Mouse (Mus musculus) stomach, embryonic 14.5 days (tissue): Measurements from ENCODE around the gene Lsamp. TPM values are rescaled to one million over a fixed set of nuclear protein-coding genes. Genes with fewer than 3 reads are reported as not detected.
"Not testable (repeated sequence)": the region's sequence is repeated elsewhere in the genome, so short reads cannot be mapped to it uniquely, and the experiment has no call there.

Experiments used
- ATAC-seq: fragments of 200-750 bp; cut with Nextera tagmentation; 2 replicates; pipeline ENCODE4 v1.8.0; 2017; ENCODE audit warnings: low read depth, moderate TSS enrichment; ENCODE audit not compliant: insufficient number of reproducible peaks, insufficient read depth, low FRiP score
- H3K27ac ChIP-seq: fragments of 300-500 bp; sonication (generic); 2 replicates; pipeline ENCODE4 v1.5.1; 2014; ENCODE audit warnings: mild to moderate bottlenecking, low read length, moderate library complexity, mixed read lengths
- H3K27me3 ChIP-seq: fragments of 300-500 bp; sonication (generic); 2 replicates; pipeline ENCODE4 v1.6.1; 2014; ENCODE audit warnings: low read length, control low read depth, mixed read lengths; ENCODE audit not compliant: control insufficient read depth, insufficient read depth
- H3K36me3 ChIP-seq: fragments of 300-500 bp; sonication (generic); 2 replicates; pipeline ENCODE4 v1.6.1; 2014; ENCODE audit warnings: mild to moderate bottlenecking, control low read depth, low read length, moderate library complexity, mixed read lengths; ENCODE audit not compliant: control insufficient read depth, insufficient read depth
- H3K4me1 ChIP-seq: fragments of 300-500 bp; sonication (generic); 2 replicates; pipeline ENCODE4 v1.6.1; 2014; ENCODE audit warnings: low read length, control low read depth, mixed read lengths; ENCODE audit not compliant: control insufficient read depth, insufficient read depth
- H3K4me2 ChIP-seq: fragments of 300-500 bp; sonication (generic); replicated peaks from 2 replicates; pipeline ENCODE4 v1.6.1; 2014; ENCODE audit warnings: low read depth, low read length, control low read depth
- H3K4me3 ChIP-seq: fragments of 300-500 bp; sonication (generic); 2 replicates; pipeline ENCODE4 v1.5.1; 2014; ENCODE audit warnings: low read depth, low read length, control low read depth
- H3K9ac ChIP-seq: fragments of 300-500 bp; sonication (generic); replicated peaks from 2 replicates; pipeline ENCODE4 v1.6.1; 2014; ENCODE audit warnings: low read depth, mild to moderate bottlenecking, control low read depth, low read length, moderate library complexity, mixed read lengths
- H3K9me3 ChIP-seq: fragments of 300-500 bp; sonication (generic); 2 replicates; pipeline ENCODE4 v1.6.1; 2016; ENCODE audit warnings: low read depth, low read length, control low read depth; ENCODE audit not compliant: control insufficient read depth
- WGBS: fragments of 180-500 bp; shearing (Covaris S2); extraction: QIAGEN DNeasy Blood & Tissue Kit; methylation state at CpG from one replicate; pipeline ENCODE4 v1.1.7; 2014; 5-methylcytosine and 5-hydroxymethylcytosine counted together
- polyA plus RNA-seq: library from polyadenylated mRNA; unstranded; fragments of >200 nt; fragmentation: Nextera tagmentation; extraction: Ambion mirVana; gene quantifications from 2 replicates; pipeline ENCODE4 v1.2.1, GENCODE M21; 2014

Lsamp gene
- polyA plus RNA-seq, 1 experiment from 2014 or later: 15.6 TPM

- no peak overlapping the region for H3K4me2 ChIP-seq
- no peak overlapping the region for H3K27ac ChIP-seq
- H3K4me3 ChIP-seq: no peak overlapping the region
- ATAC-seq: no peak
- no peak overlapping the region for H3K9ac ChIP-seq
- WGBS: 80% methylated on average over 5 of the region's 5 CpGs
- no peaks in the 10 kb centered on the region for H3K36me3 ChIP-seq
- no peaks in the 10 kb centered on the region for H3K9me3 ChIP-seq
- H3K4me1 ChIP-seq: no peaks in the 10 kb centered on the region
- 0 out of 2 replicates have a peak, but pooled peaks cover 2% of the 10 kb centered on the region for H3K27me3 ChIP-seq
Observed at GRCm38 (mm10) chr16:40557680-40558249, 573.6 kb downstream of the Lsamp start.

- no peak for ATAC-seq
- Histone ChIP-seq H3K27ac (no peak overlapping the region), H3K4me1 (no peaks in the 10 kb centered on the region), H3K4me2 (no peak overlapping the region), H3K9ac (no peak overlapping the region), H3K4me3 (no peak overlapping the region), H3K27me3 (no peaks in the 10 kb centered on the region), H3K9me3 (no peaks in the 10 kb centered on the region), H3K36me3 (no peaks in the 10 kb centered on the region)
- whole genome bisulfite sequencing: 82% methylated on average over 9 of the region's 9 CpGs
Observed at GRCm38 (mm10) chr16:40567431-40567941, 583.3 kb downstream of the Lsamp start.

GRCm38 (mm10) chr16:40572085-40572745, 588.1 kb downstream of the Lsamp start:
- H3K27ac ChIP-seq: no peak overlapping the region
- no peak overlapping the region for H3K9ac ChIP-seq
- no peaks in the 10 kb centered on the region for H3K27me3 ChIP-seq
- H3K4me3 ChIP-seq: no peak overlapping the region
- H3K4me2 ChIP-seq: no peak overlapping the region
- H3K36me3 ChIP-seq: no peaks in the 10 kb centered on the region
- no peaks in the 10 kb centered on the region for H3K9me3 ChIP-seq
- no peak for ATAC-seq
- 84% methylated on average over 12 of the region's 12 CpGs for whole genome bisulfite sequencing
- H3K4me1 ChIP-seq: no peaks in the 10 kb centered on the region

GRCm38 (mm10) chr16:40582076-40582475, 597.9 kb downstream of the Lsamp start:
- ATAC-seq: no peak
- no peak overlapping the region for H3K27ac ChIP-seq

GRCm38 (mm10) chr16:40593161-40593560, 609.0 kb downstream of the Lsamp start:
- H3K4me3 ChIP-seq: no peak overlapping the region
- 84% methylated on average over 6 of the region's 6 CpGs for WGBS
- H3K27me3 ChIP-seq: no peaks in the 10 kb centered on the region
- no peak overlapping the region for H3K27ac ChIP-seq
- H3K9ac ChIP-seq: no peak overlapping the region
- no peaks in the 10 kb centered on the region for H3K4me1 ChIP-seq
- H3K4me2 ChIP-seq: no peak overlapping the region
- no peaks in the 10 kb centered on the region for H3K36me3 ChIP-seq
- no peaks in the 10 kb centered on the region for H3K9me3 ChIP-seq
- no peak for ATAC-seq

More at GRCm38 (mm10) chr16:40582076-40582475, 597.9 kb downstream of the Lsamp start:
- Histone ChIP-seq H3K4me1 (no peaks in the 10 kb centered on the region), H3K9ac (no peak overlapping the region), H3K36me3 (no peaks in the 10 kb centered on the region), H3K27me3 (no peaks in the 10 kb centered on the region), H3K9me3 (no peaks in the 10 kb centered on the region), H3K4me2 (no peak overlapping the region), H3K4me3 (no peak overlapping the region)
- WGBS: 63% methylated on average over 3 of the region's 3 CpGs

- H3K9me3 ChIP-seq: no peaks in the 10 kb centered on the region
- no peaks in the 10 kb centered on the region for H3K27me3 ChIP-seq
- H3K4me1 ChIP-seq: no peaks in the 10 kb centered on the region
- no peak overlapping the region for H3K4me3 ChIP-seq
- WGBS: 37% methylated on average over 4 of the region's 4 CpGs
- H3K9ac ChIP-seq: no peak overlapping the region
- no peaks in the 10 kb centered on the region for H3K36me3 ChIP-seq
- no peak for ATAC-seq
- H3K27ac ChIP-seq: no peak overlapping the region
- no peak overlapping the region for H3K4me2 ChIP-seq
Observed at GRCm38 (mm10) chr16:40601431-40602387, 617.5 kb downstream of the Lsamp start.

GRCm38 (mm10) chr16:40607509-40607908, 623.3 kb downstream of the Lsamp start:
- no peak overlapping the region for H3K4me2 ChIP-seq

GRCm38 (mm10) chr16:40616697-40617096, 632.5 kb downstream of the Lsamp start:
- H3K36me3 ChIP-seq, ATAC-seq, H3K27me3 ChIP-seq, H3K9me3 ChIP-seq, H3K9ac ChIP-seq, H3K4me2 ChIP-seq, H3K27ac ChIP-seq, H3K4me3 ChIP-seq, H3K4me1 ChIP-seq: not testable (repeated sequence)
- 32% methylated on average over 1 of the region's 1 CpGs for WGBS

More at GRCm38 (mm10) chr16:40607509-40607908, 623.3 kb downstream of the Lsamp start:
- no peak for ATAC-seq
- Histone ChIP-seq H3K9ac (no peak overlapping the region), H3K27me3 (no peaks in the 10 kb centered on the region), H3K9me3 (no peaks in the 10 kb centered on the region), H3K27ac (no peak overlapping the region), H3K36me3 (no peaks in the 10 kb centered on the region), H3K4me1 (no peaks in the 10 kb centered on the region), H3K4me3 (no peak overlapping the region)
- 85% methylated on average over 3 of the region's 3 CpGs for WGBS
